Mouse (Mus musculus): ENCODE data around the gene Nup133.

Gene Nup133

GRCm38 (mm10) chr8:123884721-123885565, 64.1 kb downstream of the Nup133 start:
- DNase-seq: peak; percentile 63

- DNase-seq: no peak
Measured at GRCm38 (mm10) chr8:123883094-123883493, 66.0 kb downstream of the Nup133 start.

- DNase-seq: no peak
Measured at GRCm38 (mm10) chr8:123882412-123882811, 66.7 kb downstream of the Nup133 start.

GRCm38 (mm10) chr8:123880821-123881350, 68.2 kb downstream of the Nup133 start:
- no peak for DNase-seq

GRCm38 (mm10) chr8:123880271-123880670, 68.8 kb downstream of the Nup133 start:
- DNase-seq: peak; percentile 77

- DNase-seq: no peak
Measured at GRCm38 (mm10) chr8:123877865-123878264, 71.2 kb downstream of the Nup133 start.

- DNase-seq: no peak
Measured at GRCm38 (mm10) chr8:123874324-123874723, 74.7 kb downstream of the Nup133 start.

- DNase-seq: no peak
Measured at GRCm38 (mm10) chr8:123873364-123873763, 75.7 kb downstream of the Nup133 start.

- no peak for DNase-seq
Measured at GRCm38 (mm10) chr8:123872048-123872447, 77.0 kb downstream of the Nup133 start.

- DNase-seq: no peak
Measured at GRCm38 (mm10) chr8:123866971-123867370, 82.1 kb downstream of the Nup133 start.

GRCm38 (mm10) chr8:123865786-123866185, 83.3 kb downstream of the Nup133 start:
- DNase-seq: no peak

GRCm38 (mm10) chr8:123860386-123860785, 88.7 kb downstream of the Nup133 start:
- no peak for DNase-seq

- DNase-seq: peak; percentile 68
Measured at GRCm38 (mm10) chr8:123859648-123860259, 89.3 kb downstream of the Nup133 start, which contains the start of gene Ccsap. Gene Ccsap, minus strand, starts transcription at chr8:123860209.

GRCm38 (mm10) chr8:123858941-123859647, 90.0 kb downstream of the Nup133 start:
- DNase-seq: peak; percentile 88

GRCm38 (mm10) chr8:123858574-123858940, 90.5 kb downstream of the Nup133 start:
- no peak for DNase-seq

GRCm38 (mm10) chr8:123857361-123857760, 91.7 kb downstream of the Nup133 start:
- DNase-seq: no peak

GRCm38 (mm10) chr8:123854733-123855475, 94.2 kb downstream of the Nup133 start:
- DNase-seq: no peak

GRCm38 (mm10) chr8:123854252-123854651, 94.8 kb downstream of the Nup133 start:
- no peak for DNase-seq

- no peak for DNase-seq
Measured at GRCm38 (mm10) chr8:123851590-123851989, 97.5 kb downstream of the Nup133 start.

GRCm38 (mm10) chr8:123849352-123849751, 99.7 kb downstream of the Nup133 start:
- DNase-seq: no peak

GRCm38 (mm10) chr8:123847546-123847945, 101.5 kb downstream of the Nup133 start:
- no peak for DNase-seq
